Mouse (Mus musculus) lung, postnatal 4 days (tissue): ENCODE results near the gene Ago1.
A peak's percentile ranks its signal among the peaks of the same experiment; 100 is the strongest.

ENCODE experiments used
- DNase-seq, 2 experiments: peaks; one replicate each; pipeline ENCODE4 v3.0.0; 2021

The Ago1 gene

DNA sequence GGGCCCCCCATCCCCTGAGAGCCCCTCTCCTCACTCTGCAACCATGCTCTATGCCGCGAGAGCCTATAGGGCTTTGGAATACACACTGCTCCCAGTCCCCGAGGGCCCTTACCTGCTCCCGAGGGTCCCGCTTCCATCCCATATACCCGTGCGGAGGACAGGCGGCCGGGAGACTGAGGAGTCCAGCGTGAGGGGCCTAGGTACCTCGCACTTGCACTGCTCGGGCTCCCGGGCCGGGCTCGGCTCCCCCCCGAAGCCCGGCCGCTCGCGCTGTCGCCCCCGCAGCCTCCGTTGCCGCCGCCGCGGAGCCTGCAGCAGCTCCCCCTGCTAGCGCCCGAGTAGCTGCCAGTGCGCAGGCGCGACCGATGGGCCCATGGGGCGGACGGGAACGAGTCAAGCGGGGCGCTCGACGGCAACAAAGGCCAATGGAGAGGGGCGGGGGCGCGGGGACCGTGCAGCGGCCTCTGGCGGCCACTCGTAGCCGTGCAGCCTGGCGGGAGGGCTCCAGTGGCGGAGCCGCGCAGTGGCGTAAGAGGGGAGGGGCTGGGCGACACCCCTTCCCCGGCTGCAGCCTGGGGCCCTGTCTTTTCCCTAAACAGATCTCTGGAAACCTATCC lies at the start of gene Ago1:
TSS of gene Ago1 (minus strand) at position 299 of the 617 bp plus-strand sequence.
- DNase-seq = peak; percentile 97 to 98

GRCm38 (mm10) chr4:126512308-126513066 lies 44.1 kb upstream of the Ago1 start:
- peak; percentile 46 to 67 for DNase-seq

GRCm38 (mm10) chr4:126511013-126511412 lies 42.6 kb upstream of the Ago1 start:
- no peak for DNase-seq

GRCm38 (mm10) chr4:126509072-126509471 lies 40.7 kb upstream of the Ago1 start:
- no peak for DNase-seq

- no peak for DNase-seq
These were observed 39.9 kb upstream of the Ago1 start for GRCm38 (mm10) chr4:126508110-126508899.

GRCm38 (mm10) chr4:126502977-126503309 lies 34.6 kb upstream of the Ago1 start:
- no peak for DNase-seq

DNA sequence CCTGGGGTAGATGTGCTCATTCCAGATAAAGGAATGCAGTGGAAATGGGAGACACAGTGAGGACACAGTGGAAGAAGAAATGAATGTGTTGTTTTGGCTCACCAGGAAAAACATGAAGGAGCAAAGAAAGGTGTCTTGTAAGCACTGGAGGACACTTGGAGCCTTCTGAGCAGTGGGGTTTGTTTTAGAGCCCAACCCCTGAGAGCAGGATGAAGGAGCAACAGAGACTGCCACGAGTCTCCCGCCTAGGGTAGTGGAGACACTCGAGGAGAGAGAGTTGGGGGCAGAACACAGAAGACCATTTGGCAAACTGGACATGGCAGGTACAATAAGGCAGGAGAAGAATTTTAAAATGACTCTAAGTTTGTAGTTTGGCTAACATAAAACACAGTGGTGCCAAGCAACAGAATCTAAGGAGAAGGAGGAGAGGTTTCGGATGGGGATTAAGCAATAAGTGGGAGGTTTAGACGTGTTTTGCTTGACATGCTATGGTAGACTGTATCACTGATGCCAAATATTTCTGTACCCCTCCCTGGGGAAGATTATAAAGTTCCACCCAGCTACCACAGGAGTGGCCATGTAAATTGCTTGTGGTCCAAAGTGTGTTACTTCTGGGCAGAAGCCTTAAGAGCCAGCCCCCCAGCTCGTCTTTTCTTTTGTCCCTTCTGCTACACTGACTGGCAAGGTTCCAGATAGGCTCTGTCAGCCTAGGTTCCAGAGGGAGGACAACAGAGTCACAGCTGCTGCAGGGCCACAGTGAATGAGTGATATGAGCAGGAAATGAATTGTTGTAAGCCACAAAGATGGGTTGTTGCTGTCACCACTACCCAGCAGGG lies 34.0 kb upstream of the Ago1 start:
- DNase-seq = peak; percentile 24 to 50

- no peak for DNase-seq
These were observed 30.2 kb upstream of the Ago1 start for GRCm38 (mm10) chr4:126498601-126499000.

GRCm38 (mm10) chr4:126496963-126497362 lies 28.6 kb upstream of the Ago1 start:
- DNase-seq = no peak

GRCm38 (mm10) chr4:126495942-126496790 lies 27.8 kb upstream of the Ago1 start:
- peak in 1 of 2 experiments; percentile 27 for DNase-seq

DNA sequence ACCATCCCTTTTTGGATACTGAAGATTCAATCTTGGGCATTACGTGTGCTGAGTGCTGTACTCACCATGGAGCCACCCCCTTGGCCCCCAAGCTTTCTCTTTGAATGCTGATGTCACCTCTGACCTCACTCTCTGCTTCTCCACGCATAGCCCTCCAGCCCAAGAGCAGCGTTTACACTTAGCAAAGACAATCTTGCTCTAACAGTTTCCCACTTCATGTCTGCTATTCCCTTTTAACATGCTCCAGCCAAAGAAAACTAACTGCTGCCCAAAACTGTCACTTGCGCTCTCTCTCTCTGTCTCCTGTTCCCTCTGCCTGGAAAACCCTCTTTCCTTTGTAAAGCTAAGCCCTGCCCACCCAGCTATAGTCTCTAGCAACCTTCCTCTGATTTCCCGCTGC lies 27.1 kb upstream of the Ago1 start:
- DNase-seq = peak in 1 of 2 experiments; percentile 32

GRCm38 (mm10) chr4:126493416-126493815 lies 25.0 kb upstream of the Ago1 start:
- DNase-seq = no peak

DNA sequence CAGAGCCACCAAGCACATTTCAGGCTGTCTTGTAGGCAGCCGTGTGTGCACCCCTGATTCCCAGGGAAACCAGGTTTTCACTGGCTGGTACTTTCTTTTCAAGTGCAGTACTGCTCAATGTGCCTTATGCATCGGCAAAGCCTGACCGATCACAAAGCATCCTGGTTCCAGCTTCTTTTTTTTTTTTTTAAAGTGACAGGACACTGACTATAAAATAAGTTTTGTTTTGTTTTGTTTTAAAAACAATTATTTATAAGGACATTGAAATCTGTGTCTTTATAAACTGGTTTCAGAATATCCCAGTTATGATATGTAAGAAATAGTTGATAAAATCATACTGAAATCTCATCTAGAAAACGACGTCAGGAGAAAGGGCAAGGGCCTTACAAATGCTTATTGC lies 23.6 kb upstream of the Ago1 start:
- DNase-seq = no peak

- no peak for DNase-seq
These were observed 22.3 kb upstream of the Ago1 start for GRCm38 (mm10) chr4:126490726-126491125.

- DNase-seq = no peak
These were observed 21.4 kb upstream of the Ago1 start for GRCm38 (mm10) chr4:126489811-126490210.

DNA sequence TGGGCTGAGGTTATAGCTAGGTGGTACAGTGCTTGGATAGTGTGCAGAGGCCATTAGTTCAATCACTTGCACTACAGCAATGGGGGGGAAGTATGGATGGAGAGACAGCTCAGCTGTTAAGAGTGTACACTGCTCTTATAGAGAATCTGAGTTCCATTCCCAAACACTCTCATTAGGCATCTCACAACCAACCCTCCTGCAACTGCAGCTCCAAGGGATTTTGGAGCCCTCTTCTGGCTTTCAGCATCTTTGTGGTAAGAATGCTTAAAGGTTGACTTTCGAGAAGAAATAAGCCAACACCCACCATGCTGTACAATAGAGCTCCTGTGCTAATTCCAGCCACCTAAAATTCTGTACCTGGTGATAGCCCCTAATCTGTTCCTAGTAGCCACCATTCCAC lies 17.8 kb upstream of the Ago1 start:
- no peak for DNase-seq

- DNase-seq = no peak
These were observed 16.7 kb upstream of the Ago1 start for GRCm38 (mm10) chr4:126485065-126485464.

DNA sequence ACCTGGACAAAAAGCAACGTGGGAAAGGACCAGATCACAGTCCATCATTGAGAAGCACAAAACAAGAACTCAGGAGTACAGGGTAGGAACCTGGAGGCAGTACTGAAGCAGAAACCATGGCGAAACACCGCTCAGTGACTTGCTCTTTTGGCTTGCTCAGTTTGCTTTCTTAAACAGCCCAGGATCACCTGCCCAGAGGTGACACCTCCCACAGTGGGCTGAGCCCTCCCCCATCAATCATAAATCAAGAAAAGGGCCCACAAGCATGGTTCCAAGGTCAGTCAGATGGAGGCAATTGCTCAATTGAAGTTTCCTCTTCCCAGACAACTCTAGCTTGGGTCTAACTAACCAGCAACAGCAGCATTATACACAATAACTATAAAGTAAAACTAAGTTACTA lies 15.5 kb upstream of the Ago1 start:
- DNase-seq = no peak

GRCm38 (mm10) chr4:126482951-126483350 lies 14.6 kb upstream of the Ago1 start:
- no peak for DNase-seq

- DNase-seq = no peak
These were observed 13.1 kb upstream of the Ago1 start for GRCm38 (mm10) chr4:126481461-126481860.

DNA sequence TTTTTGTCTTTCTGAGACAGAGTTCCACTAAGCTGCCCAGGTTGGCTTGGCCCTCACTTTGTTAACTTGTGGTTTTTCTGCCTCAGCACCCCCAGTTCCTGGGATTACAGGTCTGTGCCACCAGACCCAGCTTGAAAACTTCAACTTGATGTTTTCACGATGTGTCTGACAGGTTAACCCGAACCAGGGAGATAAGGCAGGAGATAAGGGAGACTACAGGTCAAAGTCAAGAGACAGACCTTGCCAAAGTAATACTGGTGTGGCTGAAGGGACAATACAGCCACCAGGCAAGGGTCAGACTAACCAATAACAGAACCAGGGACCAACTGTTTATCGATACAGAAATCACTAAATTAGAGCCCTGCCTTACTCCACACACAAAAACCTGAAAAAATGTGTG lies 11.9 kb upstream of the Ago1 start:
- no peak for DNase-seq

- peak in 1 of 2 experiments; percentile 4 for DNase-seq
These were observed 4.6 kb upstream of the Ago1 start for GRCm38 (mm10) chr4:126473031-126473430.
